Mouse (Mus musculus) CH12.LX (cell line): Measurements from ENCODE around the gene Pebp1. TPM values are rescaled to one million over a fixed set of nuclear protein-coding genes. Genes with fewer than 3 reads are reported as not detected.

ENCODE experiments used
- DNase-seq: peaks from one replicate; pipeline ENCODE4 v3.0.0-alpha.2; 2013; ENCODE audit errors: extremely low read depth
- H3K27ac ChIP-seq: 2 replicates; pipeline ENCODE4 v1.5.1; 2012; ENCODE audit warnings: low read depth, mild to moderate bottlenecking, control low read depth, moderate library complexity; ENCODE audit not compliant: insufficient read depth
- H3K27me3 ChIP-seq: replicated peaks from 2 replicates; pipeline ENCODE3; 2012; ENCODE audit warnings: inconsistent platforms
- H3K36me3 ChIP-seq, 2 experiments: replicated peaks in 1 of 2; 2 replicates each; pipeline versions ENCODE3 to v1.6.1; 2012; ENCODE audit warnings: inconsistent platforms in 1 of 2, low read length in 1 of 2, mild to moderate bottlenecking in 1 of 2, mixed read lengths in 1 of 2, moderate library complexity in 1 of 2; ENCODE audit not compliant: control insufficient read depth in 1 of 2, insufficient read depth in 1 of 2
- H3K4me1 ChIP-seq, 2 experiments: 2 replicates each; pipeline ENCODE4 v1.6.1; 2012; ENCODE audit warnings: inconsistent platforms in 1 of 2, moderate library complexity in 1 of 2; ENCODE audit not compliant: insufficient read depth in 2 of 2, control insufficient read depth in 1 of 2
- H3K4me2 ChIP-seq: 2 replicates; pipeline ENCODE4 v1.6.1; 2012; ENCODE audit warnings: low read depth, mild to moderate bottlenecking, control low read depth; ENCODE audit not compliant: poor library complexity, insufficient read depth, severe bottlenecking
- H3K4me3 ChIP-seq, 3 experiments: fragments of 150-350 bp in 1 of 3; sonication (generic) in 1 of 3; replicated peaks in 1 of 3; 2 replicates each; pipeline versions ENCODE3 to v1.5.1; 2011 to 2012; ENCODE audit warnings: low read depth in 2 of 3, low read length in 2 of 3, mild to moderate bottlenecking in 2 of 3, moderate library complexity in 2 of 3, control low read depth in 1 of 3, improper control_type of control experiment in 1 of 3, inconsistent platforms in 1 of 3, mixed read lengths in 1 of 3; ENCODE audit not compliant: poor library complexity in 1 of 3
- H3K79me2 ChIP-seq: replicated peaks from 2 replicates; pipeline ENCODE4 v1.6.1; 2012; ENCODE audit warnings: mild to moderate bottlenecking, moderate library complexity; ENCODE audit not compliant: control insufficient read depth, poor library complexity, insufficient read depth, severe bottlenecking; ENCODE audit errors: extremely low read depth
- H3K9ac ChIP-seq: 2 replicates; pipeline ENCODE4 v1.6.1; 2012; ENCODE audit warnings: low read depth, mild to moderate bottlenecking, control low read depth, moderate library complexity; ENCODE audit not compliant: insufficient read depth
- H3K9me3 ChIP-seq: replicated peaks from 2 replicates; pipeline ENCODE3; 2012; ENCODE audit warnings: low read length, inconsistent platforms, mixed read lengths
- CHD2 ChIP-seq: IDR thresholded peaks from 2 replicates; pipeline ENCODE4 v1.6.1; 2011; ENCODE audit warnings: low read length, improper control_type of control experiment
- E2F4 ChIP-seq: IDR thresholded peaks from 2 replicates; pipeline ENCODE4 v1.6.1; 2011; ENCODE audit warnings: low read depth, low read length, improper control_type of control experiment; ENCODE audit not compliant: insufficient replicate concordance
- EP300 ChIP-seq: IDR thresholded peaks from 2 replicates; pipeline ENCODE4 v1.6.1; 2011; ENCODE audit warnings: low read length, improper control_type of control experiment
- ETS1 ChIP-seq: conservative IDR thresholded peaks from 2 replicates; pipeline ENCODE4 v1.6.1; 2012; ENCODE audit warnings: low read depth, mild to moderate bottlenecking, inconsistent platforms, low read length, improper control_type of control experiment, moderate library complexity
- GABPA ChIP-seq: IDR thresholded peaks from 2 replicates; pipeline ENCODE4 v1.6.1; 2012; ENCODE audit warnings: low read depth, low read length, improper control_type of control experiment, inconsistent platforms; ENCODE audit not compliant: insufficient replicate concordance
- JUN ChIP-seq: IDR thresholded peaks from 2 replicates; pipeline ENCODE4 v1.6.1; 2011; ENCODE audit warnings: low read depth, mild to moderate bottlenecking, low read length, improper control_type of control experiment, moderate library complexity; ENCODE audit not compliant: insufficient read depth
- KAT2A ChIP-seq: IDR thresholded peaks from 2 replicates; pipeline ENCODE4 v1.6.1; 2012; ENCODE audit warnings: low read length, improper control_type of control experiment, inconsistent platforms; ENCODE audit not compliant: insufficient replicate concordance
- MEF2A ChIP-seq: IDR thresholded peaks from 2 replicates; pipeline ENCODE4 v1.6.1; 2014; ENCODE audit warnings: low read depth, mild to moderate bottlenecking, inconsistent platforms, low read length, improper control_type of control experiment, borderline replicate concordance
- NRF1 ChIP-seq: IDR thresholded peaks from 2 replicates; pipeline ENCODE4 v1.6.1; 2014; ENCODE audit warnings: low read depth, mild to moderate bottlenecking, inconsistent platforms, low read length, improper control_type of control experiment, moderate library complexity
- POLR2AphosphoS2 ChIP-seq: IDR thresholded peaks from 2 replicates; pipeline ENCODE4 v1.6.1; 2011; ENCODE audit warnings: low read depth, low read length, improper control_type of control experiment
- RAD21 ChIP-seq: IDR thresholded peaks from 2 replicates; pipeline ENCODE4 v1.6.1; 2011; ENCODE audit warnings: low read depth, mild to moderate bottlenecking, low read length, improper control_type of control experiment, moderate library complexity
- SIN3A ChIP-seq: IDR thresholded peaks from 2 replicates; pipeline ENCODE4 v1.6.1; 2012; ENCODE audit warnings: low read length, improper control_type of control experiment, inconsistent platforms
- SMC3 ChIP-seq: IDR thresholded peaks from 2 replicates; pipeline ENCODE4 v1.6.1; 2011; ENCODE audit warnings: low read depth, low read length, improper control_type of control experiment
- TBP ChIP-seq: conservative IDR thresholded peaks from 2 replicates; pipeline ENCODE4 v1.6.1; 2011; ENCODE audit warnings: low read depth, low read length, improper control_type of control experiment
- UBTF ChIP-seq: IDR thresholded peaks from 2 replicates; pipeline ENCODE4 v1.6.1; 2012; ENCODE audit warnings: low read depth, mild to moderate bottlenecking, inconsistent platforms, low read length, improper control_type of control experiment, moderate library complexity
- USF1 ChIP-seq: IDR thresholded peaks from 2 replicates; pipeline ENCODE4 v1.6.1; 2014; ENCODE audit warnings: low read depth, mild to moderate bottlenecking, inconsistent platforms, low read length, improper control_type of control experiment
- ZMIZ1 ChIP-seq: IDR thresholded peaks from 2 replicates; pipeline ENCODE4 v1.6.1; 2012; ENCODE audit warnings: low read depth, mild to moderate bottlenecking, inconsistent platforms, low read length, improper control_type of control experiment
- ZNF384 ChIP-seq: IDR thresholded peaks from 2 replicates; pipeline ENCODE4 v1.6.1; 2012; ENCODE audit warnings: low read depth, low read length, improper control_type of control experiment, inconsistent platforms
- dilution Hi-C: fragments of 300-500 bp; cut with MboI; formaldehyde crosslinking; loops from 2 replicates; pipeline ENCODE4 v1.14.3; 2020; ENCODE audit warnings: low sequenced_read_pairs; ENCODE audit not compliant: extremely low pct_unique_long_range_greater_than_20kb, extremely low pct_ligation_motif_present
- in situ Hi-C: fragments of 300-500 bp; cut with MboI; formaldehyde crosslinking; loops from 3 replicates; pipeline ENCODE4 v1.14.3; 2019; ENCODE audit warnings: low sequenced_read_pairs, low pct_ligation_motif_present, low pct_unique_long_range_greater_than_20kb, mixed read lengths
- polyA plus RNA-seq: library from polyadenylated mRNA; unstranded; fragments of >175 nt; gene quantifications from 2 replicates; pipeline ENCODE4 v1.2.1, GENCODE M21; 2012; ENCODE audit warnings: low read depth; ENCODE audit not compliant: insufficient read length
- total RNA-seq, 2 experiments: library from RNA; depleted of rRNA; stranded (reverse); fragments of 300-350 nt in 1 of 2; fragments of >200 nt in 1 of 2; gene quantifications; 2 replicates each; pipeline ENCODE4 v1.2.3; 2012 to 2014

The Pebp1 gene
- total and polyA plus RNA-seq, 3 experiments, result 393 to 710 (median 585) TPM

- H3K27me3 ChIP-seq, result no peaks in the 10 kb centered on the region
- no peaks in the 10 kb centered on the region; the same call in 1 of the 2 replicates for H3K79me2 ChIP-seq
- peaks cover 28 to 74% of the 10 kb centered on the region in 2 experiments for H3K36me3 ChIP-seq
- in situ Hi-C loops (no loop called here), dilution Hi-C loops (no loop called here)
- no peak overlapping the region for H3K4me3 ChIP-seq
- H3K9ac ChIP-seq, result no peak overlapping the region
- no peaks in the 10 kb centered on the region for H3K4me1 ChIP-seq
- no peak overlapping the region for H3K27ac ChIP-seq
- H3K9me3 ChIP-seq, result no peaks in the 10 kb centered on the region
- no peak for DNase-seq
- H3K4me2 ChIP-seq, result no peak overlapping the region
- TF ChIP-seq USF1 (no peak), ZNF384 (peak; percentile 76)
These were observed 47.1 kb downstream of the Pebp1 start for GRCm38 (mm10) chr5:117240321-117240731.

GRCm38 (mm10) chr5:117239106-117239505 lies 48.3 kb downstream of the Pebp1 start:
- no peaks in the 10 kb centered on the region for H3K4me1 ChIP-seq
- no peak overlapping the region for H3K9ac ChIP-seq
- H3K27ac ChIP-seq, result no peak overlapping the region
- H3K36me3 ChIP-seq, result peaks cover 40 to 75% of the 10 kb centered on the region in 2 experiments
- no peak overlapping the region for H3K4me2 ChIP-seq
- no peak for DNase-seq
- in situ Hi-C loops, result no loop called here
- no peaks in the 10 kb centered on the region for H3K9me3 ChIP-seq
- no peaks in the 10 kb centered on the region for H3K27me3 ChIP-seq
- no peak for TF ChIP-seq SMC3
- TF ChIP-seq TBP, result no peak
- no peak for TF ChIP-seq GABPA
- no peak for TF ChIP-seq EP300
- TF ChIP-seq JUN, result no peak
- TF ChIP-seq RAD21, result no peak
- TF ChIP-seq ETS1, result no peak
- H3K79me2 ChIP-seq, result no peaks in the 10 kb centered on the region; the same call in 1 of the 2 replicates
- dilution Hi-C loops, result no loop called here
- H3K4me3 ChIP-seq, result no peak overlapping the region

GRCm38 (mm10) chr5:117236540-117236939 lies 50.9 kb downstream of the Pebp1 start:
- H3K4me3 ChIP-seq, result no peak overlapping the region
- dilution Hi-C loops, result no loop called here
- in situ Hi-C loops, result no loop called here
- no peak overlapping the region for H3K4me2 ChIP-seq
- no peaks in the 10 kb centered on the region; the same call in 1 of the 2 replicates for H3K79me2 ChIP-seq
- no peaks in the 10 kb centered on the region for H3K9me3 ChIP-seq
- no peak overlapping the region for H3K9ac ChIP-seq
- no peaks in the 10 kb centered on the region for H3K4me1 ChIP-seq
- no peak overlapping the region for H3K27ac ChIP-seq
- no peaks in the 10 kb centered on the region for H3K27me3 ChIP-seq
- TF ChIP-seq KAT2A (no peak), POLR2AphosphoS2 (no peak), MEF2A (no peak), ZNF384 (no peak), USF1 (no peak), SIN3A (no peak), ZMIZ1 (no peak), CHD2 (no peak), SMC3 (no peak), E2F4 (no peak), UBTF (no peak), NRF1 (no peak)
- DNase-seq, result no peak
- H3K36me3 ChIP-seq, result peaks cover 52 to 75% of the 10 kb centered on the region in 2 experiments
